Mouse (Mus musculus) heart, postnatal 25 days (tissue): Measurements from ENCODE around the gene Ubtfl1. TPM values are rescaled to one million over a fixed set of nuclear protein-coding genes. Genes with fewer than 3 reads are reported as not detected.
"Not testable (repeated sequence)": the region's sequence is repeated elsewhere in the genome, so short reads cannot be mapped to it uniquely, and the experiment has no call there.

ENCODE experiments used
- DNase-seq: peaks from one replicate; pipeline ENCODE4 v3.0.0; 2022; ENCODE audit warnings: low spot score
- intact Hi-C: fragments of 180-260 bp; cut with DNase I; formaldehyde crosslinking; loops from one replicate; pipeline ENCODE4 v1.15.1; 2025
- microRNA-seq: library from miRNA; unstranded; fragments of <30 nt; microRNA quantifications from one replicate; pipeline ENCODE4 v1.2.0, GENCODE M21; 2022
- total RNA-seq, 2 experiments: library from RNA; stranded (reverse); gene quantifications; 2 replicates each; pipeline ENCODE4 v1.2.3; 2021

The Ubtfl1 gene
- not detected for total RNA-seq

DNA sequence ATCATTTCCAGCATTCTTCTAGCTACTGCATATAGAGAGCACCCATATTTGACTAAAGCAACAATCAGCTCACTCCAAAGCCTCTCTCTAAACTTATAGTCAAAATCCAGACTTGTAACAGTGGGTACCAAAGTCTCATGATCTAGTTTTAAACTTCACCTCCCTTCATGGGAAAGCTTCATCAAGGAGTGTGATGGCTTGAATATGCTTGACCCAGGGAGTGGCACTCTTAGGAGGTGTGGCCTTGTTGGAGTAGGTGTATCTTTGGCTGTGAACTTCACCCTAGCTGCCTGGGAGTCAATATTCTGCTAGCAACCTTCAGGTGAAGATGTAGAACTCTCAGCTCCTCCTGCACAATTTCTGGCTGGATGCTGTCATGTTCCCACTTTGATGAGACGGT lies at the start of gene Ubtfl1:
Gene Ubtfl1 (plus strand): TSS at position 301 of the 400 bp plus-strand sequence.
- DNase-seq: no peak
- intact Hi-C loops: no loop called here

DNA sequence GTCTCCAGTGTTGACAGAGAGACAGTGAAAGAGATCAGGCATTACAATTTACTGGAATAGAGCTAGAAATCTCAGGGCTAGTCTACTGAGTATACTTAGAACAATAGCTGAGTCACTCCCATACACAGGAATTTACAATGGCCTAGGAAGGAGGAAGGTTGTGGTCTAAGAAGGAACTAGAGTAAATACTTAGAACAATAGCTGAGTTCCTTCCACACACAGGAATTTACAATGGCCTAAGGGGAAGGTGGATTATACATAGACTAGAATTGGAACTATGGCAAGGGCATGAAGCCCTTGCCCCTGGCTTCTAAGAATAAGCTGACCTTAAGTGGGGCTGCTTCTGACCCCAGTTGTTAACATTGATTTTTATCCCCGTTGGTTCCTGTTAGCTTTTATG lies 31.2 kb upstream of the Ubtfl1 start:
- DNase-seq, intact Hi-C loops: not testable (repeated sequence)

DNA sequence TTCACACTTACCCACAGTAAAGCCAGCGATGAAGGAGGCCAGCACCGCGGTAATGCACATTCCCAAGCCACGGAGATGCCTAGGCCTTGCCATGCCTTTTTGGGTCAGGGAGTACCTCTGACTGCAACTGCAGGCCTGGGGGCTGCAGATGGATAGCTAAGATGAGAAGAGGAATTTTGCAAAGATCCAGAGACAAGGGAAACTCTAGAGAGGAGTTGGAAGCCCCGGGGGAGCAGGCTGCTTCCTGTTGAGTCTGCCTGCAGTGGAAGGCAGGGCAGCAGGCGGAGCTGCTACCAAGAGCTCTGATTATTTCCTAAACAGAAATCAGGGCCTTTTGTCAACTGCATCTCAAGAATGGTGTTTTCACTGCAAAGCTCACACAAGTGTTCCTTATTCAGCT lies 18.4 kb upstream of the Ubtfl1 start:
- intact Hi-C loops: no loop called here
- DNase-seq: peak; percentile 2

DNA sequence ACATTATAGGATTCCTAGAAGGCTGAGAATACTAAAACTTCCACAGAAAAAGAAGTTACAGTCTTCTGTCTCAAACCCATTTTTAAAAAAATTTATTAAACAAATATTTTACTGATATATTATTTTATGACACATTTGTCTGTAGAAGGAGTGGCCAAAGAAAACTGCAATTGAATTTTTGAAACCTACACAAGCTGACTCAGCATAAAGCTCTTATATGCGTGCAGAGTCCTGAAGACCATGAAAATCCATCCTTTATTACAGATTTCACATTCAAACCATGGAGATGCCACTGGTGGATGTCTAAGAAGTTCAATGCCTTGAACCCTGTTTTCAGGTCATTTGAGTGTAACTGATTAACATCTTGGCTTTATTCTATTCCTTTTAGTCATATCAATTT lies 4.6 kb upstream of the Ubtfl1 start:
- intact Hi-C loops: no loop called here
- no peak for DNase-seq

DNA sequence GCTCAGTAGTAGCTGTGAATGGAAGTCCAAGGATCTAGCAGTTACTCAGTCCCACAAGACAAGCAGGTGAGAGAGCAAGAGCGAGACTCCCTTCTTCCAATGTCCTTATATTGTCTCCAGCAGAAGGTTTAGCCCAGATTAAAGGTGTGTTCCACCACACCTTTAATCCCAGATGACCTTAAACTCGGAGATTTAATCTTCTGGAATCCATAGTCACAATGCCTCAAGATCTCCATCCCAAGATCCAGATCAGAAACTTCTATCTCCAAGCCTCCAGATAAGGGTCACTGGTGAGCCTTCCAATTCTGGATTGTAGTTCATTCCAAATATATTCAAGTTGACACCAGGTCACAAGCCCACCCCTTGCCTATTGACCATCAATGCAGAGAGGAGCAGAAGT lies 1.3 kb upstream of the Ubtfl1 start, which contains the start of gene Naalad2:
Gene Naalad2 (minus strand): TSS at position 101 of the 400 bp plus-strand sequence.
- DNase-seq, intact Hi-C loops: not testable (repeated sequence)

DNA sequence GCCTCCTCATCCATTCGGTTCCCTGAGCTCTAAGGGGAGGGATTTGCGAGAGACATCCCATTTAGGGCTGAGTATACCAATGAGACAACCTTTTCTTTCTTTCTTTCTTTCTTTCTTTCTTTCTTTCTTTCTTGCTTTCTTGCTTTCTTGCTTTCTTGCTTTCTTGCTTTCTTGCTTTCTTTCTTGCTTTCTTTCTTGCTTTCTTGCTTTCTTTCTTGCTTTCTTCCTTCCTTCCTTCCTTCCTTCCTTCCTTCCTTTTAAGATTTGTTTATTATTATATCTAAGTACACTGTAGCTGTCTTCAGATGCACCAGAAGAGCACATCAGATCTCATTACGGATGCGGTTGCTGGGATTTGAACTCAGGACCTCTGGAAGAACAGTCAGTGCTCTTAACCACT lies 8.2 kb downstream of the Ubtfl1 start:
- intact Hi-C loops, DNase-seq: not testable (repeated sequence)

DNA sequence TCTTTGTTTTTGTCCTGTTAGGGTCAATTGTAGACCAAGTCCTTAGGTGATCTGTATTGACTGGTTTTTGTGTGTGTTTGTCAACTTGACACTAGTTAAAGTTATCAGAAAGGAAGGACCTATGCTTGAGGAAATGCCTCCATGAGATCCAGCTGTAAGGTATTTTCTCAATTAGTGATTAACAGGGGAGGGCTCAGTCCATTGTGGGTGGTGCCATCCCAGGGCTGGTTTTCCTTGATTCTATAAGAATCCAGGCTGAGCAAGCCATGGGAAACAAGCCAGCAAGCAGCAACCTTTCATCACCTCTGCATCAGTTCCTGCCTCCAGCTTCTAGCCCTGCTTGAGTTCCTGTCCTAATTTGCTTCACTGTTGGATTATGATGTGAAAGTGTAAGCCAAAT lies 26.1 kb downstream of the Ubtfl1 start, which contains the start of gene Mbd3l2:
Gene Mbd3l2 (plus strand): TSS at position 301 of the 400 bp plus-strand sequence.
- DNase-seq: no peak
- intact Hi-C loops: no loop called here

DNA sequence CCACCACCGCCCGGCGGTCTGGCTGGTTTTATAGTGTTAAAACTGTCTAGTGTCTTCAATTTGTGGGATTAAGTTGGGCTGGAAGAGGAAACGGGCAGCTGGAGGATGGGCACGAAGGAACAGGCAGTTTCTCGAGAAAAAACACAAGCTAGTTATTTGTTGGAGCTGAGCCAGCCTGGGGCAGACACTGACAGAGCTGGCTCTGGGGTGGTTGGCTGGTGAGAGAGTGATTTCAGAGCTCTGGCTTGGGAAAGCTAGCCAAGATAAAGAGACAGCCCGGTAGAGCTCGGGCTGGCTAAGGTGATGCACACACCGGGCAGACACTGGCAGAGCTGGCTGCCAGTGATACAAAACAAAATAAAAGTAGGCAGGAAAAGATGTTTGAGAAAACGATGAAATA lies 27.5 kb downstream of the Ubtfl1 start:
- intact Hi-C loops: no loop called here
- DNase-seq: no peak

DNA sequence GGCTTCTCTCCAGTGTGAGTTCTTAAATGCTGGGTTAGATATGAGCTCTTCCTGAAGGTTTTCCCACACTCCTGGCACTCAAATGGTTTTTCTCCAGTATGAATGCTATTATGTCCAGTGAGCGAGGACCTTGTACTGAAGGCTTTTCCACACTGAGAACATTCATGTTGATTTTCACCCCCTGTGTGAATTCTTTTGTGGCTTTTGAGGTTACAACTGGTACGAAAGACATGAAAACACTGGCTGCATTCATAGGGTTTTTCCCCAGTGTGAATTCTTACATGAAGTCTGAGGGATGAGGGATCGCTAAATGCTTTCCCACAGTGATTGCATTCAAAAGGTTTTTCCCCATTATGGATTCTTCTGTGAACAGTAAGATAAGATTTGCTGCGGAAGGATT lies 52.3 kb downstream of the Ubtfl1 start:
- intact Hi-C loops: no loop called here
- DNase-seq: no peak

Small RNA genes within 50 kb of the gene (microRNA-seq; reads per million reads assigned to microRNA genes)
- not detected for gene Gm22854

Other genes with a start within 250 kb of the Ubtfl1 start
- 10 to 100 TPM; 50.7 to 63.0 TPM for gene Chordc1, start 112.3 kb upstream of the Ubtfl1 start, total RNA-seq
- gene Naalad2, start 1.4 kb upstream of the Ubtfl1 start, total RNA-seq: 10 to 100 TPM in 1 of 2 experiments, 1 to 10 TPM in 1; 9.1 to 10.5 TPM
- not detected for gene Mbd3l2, start 26.2 kb downstream of the Ubtfl1 start, total RNA-seq
- gene Zfp558, start 73.8 kb downstream of the Ubtfl1 start, total RNA-seq: 1 to 10 TPM; 1.4 to 1.5 TPM
- gene Mbd3l1, start 73.9 kb downstream of the Ubtfl1 start, total RNA-seq: not detected